Mouse (Mus musculus): Measurements from ENCODE around the gene Huwe1. TPM values are rescaled to one million over a fixed set of nuclear protein-coding genes. Genes with fewer than 3 reads are reported as not detected.

Huwe1 gene
- total RNA-seq, 2 experiments from 2014 or later: 55.3 to 64.0 TPM

- ATAC-seq (replicated peaks; ENCODE audit: low FRiP score, poor library complexity, severe bottlenecking): no peak
Measured at GRCm38 (mm10) chrX:151947781-151948180, 147.2 kb downstream of the Huwe1 start.

DNA sequence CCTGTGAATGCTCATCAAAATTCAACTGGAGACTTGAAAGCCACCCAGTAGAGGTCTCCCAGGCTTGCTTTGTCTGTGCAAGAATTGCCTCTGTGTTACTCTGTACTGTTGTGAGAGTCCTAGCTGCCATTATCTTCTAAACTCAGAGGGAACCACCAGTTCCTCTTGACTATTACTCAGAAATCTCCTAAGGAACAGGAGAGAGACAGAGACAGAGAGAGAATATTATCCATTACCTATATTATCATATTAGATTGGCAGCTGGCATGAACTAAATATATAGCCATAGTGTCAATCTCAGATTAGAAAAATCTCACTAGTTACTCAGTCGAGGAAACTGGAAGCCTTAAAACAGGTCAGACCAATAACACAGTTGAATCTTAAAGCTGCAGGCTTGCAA, 149.6 kb downstream of the Huwe1 start:
- ATAC-seq (replicated peaks; ENCODE audit: low FRiP score, poor library complexity, severe bottlenecking): no peak

- ATAC-seq (replicated peaks; ENCODE audit: low FRiP score, poor library complexity, severe bottlenecking): no peak
Measured at GRCm38 (mm10) chrX:151951181-151951580, 150.6 kb downstream of the Huwe1 start.

Other genes starting within 250 kb of the Huwe1 start
- 20.8 and 32.0 TPM in 2 replicates for gene Hsd17b10, start 201.0 kb downstream of the Huwe1 start, total RNA-seq (2015; ENCODE audit: low replicate concordance)
- 7.0 and 13.5 TPM in 2 replicates for gene Hsd17b10, start 201.0 kb downstream of the Huwe1 start, total RNA-seq (2017; ENCODE audit: low replicate concordance)
- 0.38 TPM in 1 of 2 replicates, not detected in the other for gene Ribc1, start 215.5 kb downstream of the Huwe1 start, total RNA-seq (2015; ENCODE audit: low replicate concordance)
- 1.4 and 4.0 TPM in 2 replicates for gene Ribc1, start 215.5 kb downstream of the Huwe1 start, total RNA-seq (2017; ENCODE audit: low replicate concordance)
- 40.9 and 48.7 TPM in 2 replicates for gene Smc1a, start 215.6 kb downstream of the Huwe1 start, total RNA-seq (2015; ENCODE audit: low replicate concordance)
- 88.1 and 159 TPM in 2 replicates for gene Smc1a, start 215.6 kb downstream of the Huwe1 start, total RNA-seq (2017; ENCODE audit: low replicate concordance)